Mouse (Mus musculus): ENCODE measurements around the gene Olfr368. TPM values are rescaled to one million over a fixed set of nuclear protein-coding genes. Genes with fewer than 3 reads are reported as not detected.

Olfr368 gene
- polyA plus RNA-seq, 1 experiment from 2014 or later, result not detected

Other genes with a start within 250 kb of the Olfr368 start
- not detected in 2 replicates for gene Olfr361, start 237.2 kb upstream of the Olfr368 start, polyA plus RNA-seq (2016; fragmentation: Nextera tagmentation; extraction: Ambion mirVana)
- not detected in 2 replicates for gene Olfr362, start 208.6 kb upstream of the Olfr368 start, polyA plus RNA-seq (2016; fragmentation: Nextera tagmentation; extraction: Ambion mirVana)
- gene Olfr364-ps1, start 187.2 kb upstream of the Olfr368 start, polyA plus RNA-seq (2016; fragmentation: Nextera tagmentation; extraction: Ambion mirVana), result not detected in 2 replicates
- not detected in 2 replicates for gene Olfr365, start 138.3 kb upstream of the Olfr368 start, polyA plus RNA-seq (2016; fragmentation: Nextera tagmentation; extraction: Ambion mirVana)
- not detected in 2 replicates for gene Olfr366, start 114.9 kb upstream of the Olfr368 start, polyA plus RNA-seq (2016; fragmentation: Nextera tagmentation; extraction: Ambion mirVana)
- gene Pdcl, start 32.8 kb downstream of the Olfr368 start, polyA plus RNA-seq (2016; fragmentation: Nextera tagmentation; extraction: Ambion mirVana), result 49.6 and 53.6 TPM in 2 replicates
- gene Rc3h2, start 96.4 kb downstream of the Olfr368 start, polyA plus RNA-seq (2016; fragmentation: Nextera tagmentation; extraction: Ambion mirVana), result 18.3 and 19.3 TPM in 2 replicates
- 7.7 and 9.3 TPM in 2 replicates for gene Zbtb26, start 116.6 kb downstream of the Olfr368 start, polyA plus RNA-seq (2016; fragmentation: Nextera tagmentation; extraction: Ambion mirVana)
- 6.1 and 6.5 TPM in 2 replicates for gene Zbtb6, start 116.7 kb downstream of the Olfr368 start, polyA plus RNA-seq (2016; fragmentation: Nextera tagmentation; extraction: Ambion mirVana)
- gene Rabgap1, start 116.8 kb downstream of the Olfr368 start, polyA plus RNA-seq (2016; fragmentation: Nextera tagmentation; extraction: Ambion mirVana), result 42.9 and 44.6 TPM in 2 replicates
- 1.3 and 1.5 TPM in 2 replicates for gene Gpr21, start 189.8 kb downstream of the Olfr368 start, polyA plus RNA-seq (2016; fragmentation: Nextera tagmentation; extraction: Ambion mirVana)